Mouse (Mus musculus) megakaryocyte, embryonic 14.5 days (primary cell): ENCODE measurements around the gene Pacrg. TPM values are rescaled to one million over a fixed set of nuclear protein-coding genes. Genes with fewer than 3 reads are reported as not detected.

Experiments
- H3K27me3 ChIP-seq: replicated peaks from 2 replicates; pipeline ENCODE3; 2012; ENCODE audit warnings: inconsistent platforms
- H3K36me3 ChIP-seq: replicated peaks from 2 replicates; pipeline ENCODE3; 2012; ENCODE audit warnings: low read length, inconsistent platforms, mixed read lengths
- H3K4me1 ChIP-seq: 2 replicates; pipeline ENCODE4 v1.6.1; 2012; ENCODE audit warnings: inconsistent platforms
- H3K4me3 ChIP-seq: replicated peaks from 2 replicates; pipeline ENCODE3; 2012; ENCODE audit warnings: moderate library complexity, mild to moderate bottlenecking, inconsistent platforms
- H3K9me3 ChIP-seq: 2 replicates; pipeline ENCODE4 v1.6.1; 2012; ENCODE audit warnings: inconsistent platforms
- FLI1 ChIP-seq: IDR thresholded peaks from 2 replicates; pipeline ENCODE4 v1.6.1; 2012; ENCODE audit warnings: low read length, inconsistent platforms, mixed read lengths
- GATA1 ChIP-seq: IDR thresholded peaks from 3 replicates; pipeline ENCODE4 v1.6.1; 2012; ENCODE audit warnings: mixed read lengths, low read length, inconsistent platforms, borderline replicate concordance
- polyA plus RNA-seq: library from polyadenylated mRNA; stranded (reverse); fragments of >175 nt; gene quantifications from 2 replicates; pipeline ENCODE4 v1.2.3, GENCODE M21; 2012; ENCODE audit warnings: low replicate concordance; ENCODE audit not compliant: insufficient read depth

Gene Pacrg
- polyA plus RNA-seq, 1 experiment: 0.10 TPM

DNA sequence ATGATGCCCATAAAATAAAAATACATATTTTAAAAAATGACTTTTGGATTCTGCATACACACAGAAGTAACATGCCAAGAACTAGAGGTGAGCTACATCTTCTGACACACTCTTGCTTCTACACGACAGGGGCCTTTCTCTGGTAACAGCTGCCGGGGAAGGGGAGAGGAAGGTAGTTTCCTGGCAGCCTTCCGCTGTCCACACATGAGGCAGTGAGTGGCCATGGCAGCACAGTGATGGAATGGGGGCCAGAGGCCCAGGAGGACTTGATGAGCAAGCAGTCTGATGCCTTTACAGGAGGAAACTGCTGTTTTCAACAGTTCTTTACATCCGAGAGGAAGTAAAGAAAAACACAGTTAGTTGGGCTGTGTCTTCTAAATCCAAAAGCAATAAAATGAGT lies 409.3 kb downstream of the Pacrg start:
- H3K4me3 ChIP-seq: no peak overlapping the region
- H3K27me3 ChIP-seq: peaks cover 10% of the 10 kb centered on the region
- no peak for TF ChIP-seq FLI1
- TF ChIP-seq GATA1: no peak
- no peaks in the 10 kb centered on the region for H3K36me3 ChIP-seq
- H3K4me1 ChIP-seq: peaks cover 2% of the 10 kb centered on the region
- H3K9me3 ChIP-seq: 0 out of 2 replicates have a peak, but pooled peaks cover 8% of the 10 kb centered on the region

DNA sequence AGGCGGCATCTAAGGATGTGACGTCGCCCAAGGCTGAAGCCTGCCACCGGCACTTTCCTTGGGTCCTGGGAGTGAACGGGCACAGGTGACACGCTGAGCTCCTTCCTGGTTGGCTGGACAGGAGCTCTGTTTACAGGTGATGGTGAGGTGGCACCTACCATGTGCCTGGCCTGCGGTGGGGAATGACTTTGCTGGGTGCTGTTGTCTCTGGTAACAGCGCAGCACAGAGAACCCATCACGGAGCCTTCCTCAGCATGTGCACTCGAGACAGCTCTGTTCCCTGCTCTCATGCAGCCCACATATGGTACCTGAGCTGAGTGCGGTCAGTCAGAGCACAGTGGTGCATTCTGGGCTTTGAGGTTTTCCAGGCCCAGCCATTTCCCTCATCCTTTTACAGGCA lies 410.7 kb downstream of the Pacrg start:
- no peak overlapping the region for H3K4me3 ChIP-seq
- H3K36me3 ChIP-seq: no peaks in the 10 kb centered on the region
- TF ChIP-seq GATA1 (no peak), FLI1 (no peak)
- H3K27me3 ChIP-seq: peaks cover 9% of the 10 kb centered on the region
- H3K4me1 ChIP-seq: peaks cover 9% of the 10 kb centered on the region
- 0 out of 2 replicates have a peak, but pooled peaks cover 8% of the 10 kb centered on the region for H3K9me3 ChIP-seq

GRCm38 (mm10) chr17:10425311-10425710 lies 414.8 kb downstream of the Pacrg start:
- TF ChIP-seq GATA1 (no peak), FLI1 (no peak)
- Histone ChIP-seq H3K27me3 (peaks cover 8% of the 10 kb centered on the region), H3K9me3 (0 out of 2 replicates have a peak, but pooled peaks cover 2% of the 10 kb centered on the region), H3K4me3 (no peak overlapping the region), H3K36me3 (no peaks in the 10 kb centered on the region), H3K4me1 (peaks cover 9% of the 10 kb centered on the region)

DNA sequence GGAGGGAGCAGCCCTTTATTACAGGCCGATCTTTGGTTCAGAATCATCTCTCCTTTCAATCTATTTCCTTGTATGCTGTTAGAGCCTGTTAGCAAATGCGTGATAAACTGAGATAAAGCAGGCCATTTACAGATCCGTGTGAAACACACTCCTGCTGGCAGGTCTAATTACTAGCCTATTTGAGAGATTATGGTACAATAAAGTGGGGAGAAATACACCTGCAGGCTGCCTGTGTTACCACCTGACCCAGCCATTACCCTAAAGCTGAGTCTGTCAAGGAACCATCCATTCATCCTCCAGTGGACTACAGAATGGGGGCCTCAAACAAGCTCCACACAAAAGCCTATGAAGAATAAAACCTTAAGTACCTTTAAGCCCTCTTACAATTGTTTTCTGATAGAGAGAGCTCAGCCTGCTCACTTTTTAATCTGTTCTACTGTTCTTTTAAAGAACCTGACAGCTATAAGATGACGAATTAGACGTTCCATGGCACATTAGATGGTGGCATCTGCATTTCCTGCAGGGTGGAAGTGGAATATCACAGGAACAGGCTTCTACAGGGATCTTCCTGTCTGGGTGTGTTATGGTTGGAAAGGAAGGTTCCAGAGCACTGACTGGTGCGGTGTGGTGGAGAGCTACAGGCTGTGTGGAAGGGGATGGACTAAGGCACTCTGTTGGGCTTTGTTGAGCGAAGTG lies 422.4 kb downstream of the Pacrg start:
- no peak overlapping the region for H3K4me3 ChIP-seq
- no peak for TF ChIP-seq FLI1
- TF ChIP-seq GATA1: no peak
- peaks cover 7% of the 10 kb centered on the region for H3K27me3 ChIP-seq
- H3K4me1 ChIP-seq: no peaks in the 10 kb centered on the region
- H3K9me3 ChIP-seq: no peaks in the 10 kb centered on the region
- H3K36me3 ChIP-seq: no peaks in the 10 kb centered on the region

DNA sequence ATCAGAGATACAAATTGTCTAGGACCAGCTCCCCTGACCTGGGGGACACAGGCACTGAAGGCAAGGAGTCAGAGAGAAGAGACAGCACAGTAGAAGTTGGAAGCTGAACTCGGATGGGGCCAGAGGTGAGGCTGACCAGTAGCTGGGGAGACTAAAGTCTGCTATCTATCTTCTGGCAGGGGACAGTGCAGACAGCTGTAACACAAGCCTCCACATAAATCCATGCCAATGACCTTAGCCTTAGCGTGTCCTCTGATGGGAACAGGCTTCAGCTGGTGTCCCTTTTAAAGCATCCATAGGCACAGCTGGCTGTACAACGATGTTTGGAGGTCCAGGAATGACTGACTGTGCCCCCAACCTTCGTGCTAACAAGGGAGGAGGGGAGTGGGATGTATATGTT lies 423.1 kb downstream of the Pacrg start:
- H3K9me3 ChIP-seq: peaks cover 4% of the 10 kb centered on the region; the same call in 1 of the 2 replicates
- H3K4me3 ChIP-seq: no peak overlapping the region
- no peaks in the 10 kb centered on the region for H3K36me3 ChIP-seq
- no peaks in the 10 kb centered on the region for H3K4me1 ChIP-seq
- TF ChIP-seq GATA1 (no peak), FLI1 (no peak)
- H3K27me3 ChIP-seq: peaks cover 7% of the 10 kb centered on the region

- TF ChIP-seq FLI1: no peak
- Histone ChIP-seq H3K4me3 (no peak overlapping the region), H3K27me3 (peaks cover 5% of the 10 kb centered on the region)
These were observed 424.0 kb downstream of the Pacrg start for GRCm38 (mm10) chr17:10416101-10416500.

DNA sequence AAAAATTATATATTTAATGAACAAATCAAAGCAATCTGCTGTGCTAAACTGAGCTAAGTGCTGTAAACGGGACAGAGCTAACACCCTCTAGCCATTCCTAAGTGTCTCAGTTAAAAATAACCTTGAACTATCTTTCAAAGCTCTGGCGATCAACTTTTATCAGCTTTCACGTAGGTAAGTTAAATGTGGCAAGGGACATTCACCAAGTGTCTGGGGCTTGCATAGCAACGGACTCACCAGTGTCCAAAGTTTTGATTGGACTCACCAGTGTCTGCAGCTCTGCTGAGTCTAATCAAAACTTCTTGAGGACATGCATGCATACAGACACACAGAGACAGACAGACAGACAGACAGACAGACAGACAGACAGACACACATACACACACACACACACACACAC lies 425.7 kb downstream of the Pacrg start:
- Histone ChIP-seq H3K9me3 (peaks cover 4% of the 10 kb centered on the region; the same call in 1 of the 2 replicates), H3K36me3 (no peaks in the 10 kb centered on the region), H3K4me1 (no peaks in the 10 kb centered on the region), H3K27me3 (peaks cover 5% of the 10 kb centered on the region), H3K4me3 (no peak overlapping the region)
- no peak for TF ChIP-seq GATA1
- TF ChIP-seq FLI1: no peak

More at GRCm38 (mm10) chr17:10416101-10416500, 424.0 kb downstream of the Pacrg start:
- Histone ChIP-seq H3K9me3 (peaks cover 4% of the 10 kb centered on the region; the same call in 1 of the 2 replicates), H3K4me1 (no peaks in the 10 kb centered on the region), H3K36me3 (no peaks in the 10 kb centered on the region)

- TF ChIP-seq GATA1 (no peak), FLI1 (no peak)
- Histone ChIP-seq H3K36me3 (no peaks in the 10 kb centered on the region), H3K9me3 (peaks cover 4% of the 10 kb centered on the region; the same call in 1 of the 2 replicates), H3K4me1 (no peaks in the 10 kb centered on the region), H3K4me3 (no peak overlapping the region), H3K27me3 (peaks cover 5% of the 10 kb centered on the region)
These were observed 426.2 kb downstream of the Pacrg start for GRCm38 (mm10) chr17:10413870-10414269.

- no peaks in the 10 kb centered on the region for H3K4me1 ChIP-seq
- H3K4me3 ChIP-seq: no peak overlapping the region
- H3K9me3 ChIP-seq: peaks cover 4% of the 10 kb centered on the region; the same call in 1 of the 2 replicates
- no peaks in the 10 kb centered on the region for H3K36me3 ChIP-seq
- TF ChIP-seq GATA1: no peak
- TF ChIP-seq FLI1: no peak
- peaks cover 3% of the 10 kb centered on the region for H3K27me3 ChIP-seq
These were observed 429.3 kb downstream of the Pacrg start for GRCm38 (mm10) chr17:10410597-10411476.

DNA sequence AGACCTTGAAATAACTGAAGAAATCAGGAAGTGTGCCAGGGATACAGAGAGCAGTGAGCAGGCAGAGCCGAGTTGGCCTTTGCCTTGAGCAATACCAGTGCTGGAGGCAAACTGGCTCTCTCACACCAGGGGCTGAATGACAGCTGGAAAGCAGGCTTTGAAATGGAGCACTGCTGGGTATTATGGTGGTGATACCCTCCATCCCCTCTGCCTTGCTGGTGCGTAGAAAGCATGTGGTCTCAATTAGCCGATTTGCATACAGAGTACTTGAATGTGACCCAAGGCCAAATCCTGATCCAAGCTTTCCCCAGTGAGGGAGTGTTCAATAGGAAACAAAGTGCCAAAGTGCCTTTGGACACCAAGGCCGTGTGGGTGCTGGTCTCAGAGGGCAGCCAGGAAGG lies 431.4 kb downstream of the Pacrg start:
- H3K4me3 ChIP-seq: no peak overlapping the region
- peaks cover 4% of the 10 kb centered on the region; the same call in 1 of the 2 replicates for H3K9me3 ChIP-seq
- no peaks in the 10 kb centered on the region for H3K4me1 ChIP-seq
- H3K27me3 ChIP-seq: peaks cover 1% of the 10 kb centered on the region
- no peak for TF ChIP-seq GATA1
- no peak for TF ChIP-seq FLI1
- H3K36me3 ChIP-seq: no peaks in the 10 kb centered on the region
